Mouse (Mus musculus) inflammation-experienced regulatory T-cells, adult 6 months (primary cell): ENCODE measurements around the gene Kirrel2. TPM values are rescaled to one million over a fixed set of nuclear protein-coding genes. Genes with fewer than 3 reads are reported as not detected.

Source experiments
- ATAC-seq: one replicate; pipeline ENCODE4 v1.8.0; 2017
- polyA plus RNA-seq, 3 experiments: library from polyadenylated mRNA; unstranded; fragments of 100-300 nt; shearing (Covaris generic); gene quantifications; one replicate each; pipeline ENCODE4 v1.2.1; 2017

The Kirrel2 gene
- polyA plus RNA-seq, 3 experiments from 2014 or later: not detected

GRCm38 (mm10) chr7:30444971-30445751 is 12.3 kb downstream of the Kirrel2 start, which contains the start of gene Aplp1:
Gene Aplp1, minus strand, starts transcription at chr7:30445535.
- peak; percentile 68 for ATAC-seq

GRCm38 (mm10) chr7:30444154-30444970 is 13.1 kb downstream of the Kirrel2 start:
- ATAC-seq: no peak

- ATAC-seq: peak; percentile 60
Observed at GRCm38 (mm10) chr7:30443696-30444095, 13.8 kb downstream of the Kirrel2 start.

- ATAC-seq: no peak
Observed at GRCm38 (mm10) chr7:30440697-30441096, 16.8 kb downstream of the Kirrel2 start.

GRCm38 (mm10) chr7:30439734-30440133 is 17.8 kb downstream of the Kirrel2 start:
- ATAC-seq: peak; percentile 48

GRCm38 (mm10) chr7:30436879-30437278 is 20.6 kb downstream of the Kirrel2 start:
- ATAC-seq: peak; percentile 46

GRCm38 (mm10) chr7:30435156-30435555 is 22.3 kb downstream of the Kirrel2 start:
- ATAC-seq: no peak

- ATAC-seq: no peak
Observed at GRCm38 (mm10) chr7:30434701-30435100, 22.8 kb downstream of the Kirrel2 start.

GRCm38 (mm10) chr7:30434238-30434637 is 23.3 kb downstream of the Kirrel2 start:
- no peak for ATAC-seq

GRCm38 (mm10) chr7:30431793-30432192 is 25.7 kb downstream of the Kirrel2 start:
- ATAC-seq: peak; percentile 81

- no peak for ATAC-seq
Observed at GRCm38 (mm10) chr7:30430191-30430590, 27.3 kb downstream of the Kirrel2 start.

- ATAC-seq: no peak
Observed at GRCm38 (mm10) chr7:30429327-30429726, 28.2 kb downstream of the Kirrel2 start.

GRCm38 (mm10) chr7:30423071-30423641 is 34.3 kb downstream of the Kirrel2 start:
- peak; percentile 34 for ATAC-seq

GRCm38 (mm10) chr7:30422560-30422959 is 34.9 kb downstream of the Kirrel2 start:
- ATAC-seq: peak; percentile 12

GRCm38 (mm10) chr7:30421890-30422435 is 35.5 kb downstream of the Kirrel2 start:
- ATAC-seq: peak; percentile 71

GRCm38 (mm10) chr7:30421175-30421889 is 36.2 kb downstream of the Kirrel2 start, which contains the start of gene Nfkbid:
Gene Nfkbid, plus strand, starts transcription at chr7:30421732.
- peak; percentile 43 for ATAC-seq

- ATAC-seq: no peak
Observed at GRCm38 (mm10) chr7:30420673-30421072, 36.8 kb downstream of the Kirrel2 start.

GRCm38 (mm10) chr7:30419561-30420499 is 37.7 kb downstream of the Kirrel2 start, which contains the start of gene Hcst:
Gene Hcst, minus strand, starts transcription at chr7:30419854.
- peak; percentile 41 for ATAC-seq

GRCm38 (mm10) chr7:30417856-30418255 is 39.6 kb downstream of the Kirrel2 start:
- peak; percentile 29 for ATAC-seq

GRCm38 (mm10) chr7:30413596-30413995 is 43.9 kb downstream of the Kirrel2 start, which contains the start of gene Tyrobp:
Gene Tyrobp, plus strand, starts transcription at chr7:30413760.
- ATAC-seq: no peak

GRCm38 (mm10) chr7:30412735-30413147 is 44.7 kb downstream of the Kirrel2 start:
- no peak for ATAC-seq
